Mouse (Mus musculus) embryonic fibroblast, embryonic 13.5 days (primary cell): ENCODE data around the gene Bicdl2.

Experiments
- CTCF ChIP-seq: IDR thresholded peaks from 2 replicates; pipeline ENCODE4 v1.5.1; 2011; ENCODE audit warnings: mild to moderate bottlenecking, control low read depth, low read length, moderate library complexity, borderline replicate concordance; ENCODE audit not compliant: insufficient read depth
- POLR2A ChIP-seq: IDR thresholded peaks from 2 replicates; pipeline ENCODE4 v1.6.1; 2011; ENCODE audit warnings: low read depth, mild to moderate bottlenecking, control low read depth, low read length, moderate library complexity

GRCm38 (mm10) chr17:23671519-23671918 lies 11.2 kb downstream of the Bicdl2 start:
- TF ChIP-seq CTCF = no peak
- TF ChIP-seq POLR2A = no peak
